Mouse (Mus musculus) liver, adult 2 months (tissue): ENCODE results near the gene 9230104L09Rik.

Experiments used
- CTCF ChIP-seq: fragments of 200-500 bp; IDR thresholded peaks from 2 replicates; pipeline ENCODE4 v1.5.1; 2011; ENCODE audit warnings: low read depth, low read length, control low read depth
- POLR2A ChIP-seq: fragments of 200-500 bp; IDR thresholded peaks from 2 replicates; pipeline ENCODE4 v1.6.1; 2011; ENCODE audit warnings: low read length, control low read depth; ENCODE audit not compliant: insufficient read depth; ENCODE audit errors: extremely low read depth

GRCm38 (mm10) chr2:148851116-148851906 is 13.5 kb downstream of the 9230104L09Rik start:
- peak; percentile 38 for TF ChIP-seq CTCF
- TF ChIP-seq POLR2A: no peak
